Mouse (Mus musculus): Measurements from ENCODE around the gene Cnmd. TPM values are rescaled to one million over a fixed set of nuclear protein-coding genes. Genes with fewer than 3 reads are reported as not detected.
A peak's percentile ranks its signal among the peaks of the same experiment; 100 is the strongest.

The Cnmd gene
- total and polyA plus RNA-seq, 3 experiments = not detected

DNA sequence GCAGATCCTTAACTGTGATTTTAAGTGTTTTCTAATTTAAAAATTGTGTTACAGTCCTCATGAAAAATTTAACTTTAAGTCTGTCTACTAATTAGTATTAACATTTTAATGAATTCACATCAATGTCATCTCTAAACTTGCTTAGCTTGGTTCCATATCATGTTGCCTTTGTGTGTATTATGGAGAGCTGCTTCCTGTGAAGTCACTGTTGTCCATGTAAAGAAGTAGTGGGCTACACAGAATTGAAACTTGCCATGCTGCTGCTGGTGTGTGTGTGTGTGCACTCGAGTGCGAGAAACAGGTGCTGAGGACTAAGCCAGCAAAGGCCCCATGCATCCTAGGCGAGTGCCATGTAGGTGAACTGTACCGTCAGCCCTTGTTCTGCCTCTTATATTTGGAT, 54.6 kb downstream of the Cnmd start:
- Histone ChIP-seq H3K4me3 (replicated peaks in 1 of 3; ENCODE audit: low read depth in 2 of 3, low read length in 2 of 3, poor library complexity in 1 of 3) (no peak overlapping the region), H3K4me1 (ENCODE audit: control insufficient read depth in 1 of 2, insufficient read depth in 2 of 2) (peaks cover 2 to 25% of the 10 kb centered on the region in 2 experiments; a peak in 3 of 4 replicates), H3K27ac (ENCODE audit: insufficient read depth, low read depth) (0 out of 2 replicates have a peak overlapping the region, but pooled peaks have one; percentile 4), H3K36me3 (replicated peaks in 1 of 2; ENCODE audit: control insufficient read depth in 1 of 2, insufficient read depth in 1 of 2, low read length in 1 of 2) (peaks cover 44 to 80% of the 10 kb centered on the region in 2 experiments), H3K4me2 (ENCODE audit: insufficient read depth, low read depth, poor library complexity, severe bottlenecking) (no peak overlapping the region), H3K79me2 (replicated peaks; ENCODE audit: control insufficient read depth, extremely low read depth, insufficient read depth, poor library complexity, severe bottlenecking) (no peaks in the 10 kb centered on the region), H3K9ac (ENCODE audit: insufficient read depth, low read depth) (no peak overlapping the region), H3K27me3 (replicated peaks) (no peaks in the 10 kb centered on the region), H3K9me3 (replicated peaks; ENCODE audit: low read length) (no peaks in the 10 kb centered on the region)
- TF ChIP-seq EP300 (IDR thresholded peaks at IDR 0.05; ENCODE audit: low read length) = 0 out of 2 replicates have a peak, but pooled peaks have one; percentile 8
- peak; percentile 52 for TF ChIP-seq MYC (IDR thresholded peaks at IDR 0.05; ENCODE audit: low read depth, low read length)
- TF ChIP-seq MXI1 (IDR thresholded peaks at IDR 0.05; ENCODE audit: low read depth, low read length) = no peak
- dilution Hi-C loops (cut with MboI; ENCODE audit: extremely low pct_ligation_motif_present, extremely low pct_unique_long_range_greater_than_20kb, low sequenced_read_pairs) (no loop called here), in situ Hi-C loops (cut with MboI; ENCODE audit: low pct_ligation_motif_present, low pct_unique_long_range_greater_than_20kb, low sequenced_read_pairs) (loop anchor here (25.0 kb wide), 2 partner anchors 280 to 605 kb away; no protein-coding TSS in a partner anchor)
- no peak for DNase-seq (ENCODE audit: extremely low read depth)

DNA sequence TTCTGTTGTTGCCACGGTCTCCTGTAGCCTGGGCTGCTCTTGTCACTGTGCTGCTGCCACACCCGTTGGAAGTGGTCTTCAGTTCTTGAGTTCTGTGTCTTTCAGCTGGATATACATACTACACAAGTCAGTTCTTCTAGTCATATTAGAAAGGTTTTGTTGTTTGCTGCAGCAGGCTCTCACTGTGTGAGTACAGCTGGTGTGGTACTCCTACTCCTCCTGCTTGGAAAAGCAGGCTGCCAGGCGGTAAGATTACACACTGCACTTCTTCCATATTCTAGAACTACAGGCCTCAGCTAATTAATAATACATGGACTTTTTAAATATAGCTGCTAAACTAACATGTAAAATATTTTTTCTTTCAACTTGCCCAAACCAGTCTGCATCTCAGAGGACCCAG, 55.1 kb downstream of the Cnmd start:
- H3K9me3 ChIP-seq (replicated peaks; ENCODE audit: low read length) = no peaks in the 10 kb centered on the region
- H3K36me3 ChIP-seq (replicated peaks in 1 of 2; ENCODE audit: control insufficient read depth in 1 of 2, insufficient read depth in 1 of 2, low read length in 1 of 2) = peaks cover 44 to 79% of the 10 kb centered on the region in 2 experiments

DNA sequence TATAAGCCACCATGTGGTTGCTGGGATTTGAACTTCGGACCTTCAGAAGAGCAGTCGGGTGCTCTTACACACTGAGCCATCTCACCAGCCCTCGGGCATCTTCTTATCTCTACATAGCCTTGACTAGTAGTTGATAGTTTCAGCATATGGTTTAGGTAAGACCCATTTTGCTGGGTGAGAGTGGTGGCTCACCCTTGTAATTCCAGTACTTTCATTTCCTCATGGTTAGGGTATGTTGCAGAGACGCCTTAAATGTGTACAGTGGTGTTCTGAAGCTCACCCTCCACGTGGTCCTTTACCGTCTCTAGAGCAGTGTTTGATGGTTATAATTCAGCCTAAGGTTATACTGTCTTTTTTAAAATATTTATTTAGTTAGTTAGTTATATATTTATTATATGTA, 55.6 kb downstream of the Cnmd start:
- Histone ChIP-seq H3K9ac (ENCODE audit: insufficient read depth, low read depth) (no peak overlapping the region), H3K27ac (ENCODE audit: insufficient read depth, low read depth) (no peak overlapping the region), H3K36me3 (replicated peaks in 1 of 2; ENCODE audit: control insufficient read depth in 1 of 2, insufficient read depth in 1 of 2, low read length in 1 of 2) (peaks cover 45 to 81% of the 10 kb centered on the region in 2 experiments), H3K79me2 (replicated peaks; ENCODE audit: control insufficient read depth, extremely low read depth, insufficient read depth, poor library complexity, severe bottlenecking) (no peaks in the 10 kb centered on the region), H3K9me3 (replicated peaks; ENCODE audit: low read length) (no peaks in the 10 kb centered on the region), H3K4me3 (replicated peaks in 1 of 3; ENCODE audit: low read depth in 2 of 3, low read length in 2 of 3, poor library complexity in 1 of 3) (no peak overlapping the region), H3K4me2 (ENCODE audit: insufficient read depth, low read depth, poor library complexity, severe bottlenecking) (no peak overlapping the region), H3K27me3 (replicated peaks) (no peaks in the 10 kb centered on the region), H3K4me1 (ENCODE audit: control insufficient read depth in 1 of 2, insufficient read depth in 2 of 2) (peaks cover 2 to 25% of the 10 kb centered on the region in 2 experiments; a peak in 3 of 4 replicates)
- DNase-seq (ENCODE audit: extremely low read depth) = peak; percentile 74
- in situ Hi-C loops (cut with MboI; ENCODE audit: low pct_ligation_motif_present, low pct_unique_long_range_greater_than_20kb, low sequenced_read_pairs) (loop anchor here (25.0 kb wide), 2 partner anchors 281 to 606 kb away; no protein-coding TSS in a partner anchor), dilution Hi-C loops (cut with MboI; ENCODE audit: extremely low pct_ligation_motif_present, extremely low pct_unique_long_range_greater_than_20kb, low sequenced_read_pairs) (no loop called here)
- TF ChIP-seq ETS1 (conservative IDR thresholded peaks at IDR 0.05; ENCODE audit: low read depth, low read length) (peak; percentile 15; the same call in 1 of the 2 replicates), SIN3A (IDR thresholded peaks at IDR 0.05; ENCODE audit: low read length) (peak; percentile 48; the same call in 1 of the 2 replicates), USF2 (conservative IDR thresholded peaks at IDR 0.05; ENCODE audit: low read depth, low read length) (0 out of 2 replicates have a peak, but pooled peaks have one; percentile 13), E2F4 (IDR thresholded peaks at IDR 0.05; ENCODE audit: insufficient replicate concordance, low read depth, low read length) (no peak), TBP (conservative IDR thresholded peaks at IDR 0.05; ENCODE audit: low read depth, low read length) (peak; percentile 95), CHD1 (IDR thresholded peaks at IDR 0.05; ENCODE audit: low read depth, low read length) (no peak), RAD21 (IDR thresholded peaks at IDR 0.05; ENCODE audit: low read depth, low read length) (no peak), USF1 (IDR thresholded peaks at IDR 0.05; ENCODE audit: low read depth, low read length) (peak; percentile 15; the same call in 1 of the 2 replicates), MXI1 (IDR thresholded peaks at IDR 0.05; ENCODE audit: low read depth, low read length) (peak; percentile 76), CTCF (conservative IDR thresholded peaks at IDR 0.05 in 1 of 2, IDR thresholded peaks at IDR 0.05 in 1 of 2; ENCODE audit: low read depth in 2 of 2, low read length in 2 of 2) (no peak), MYC (IDR thresholded peaks at IDR 0.05; ENCODE audit: low read depth, low read length) (peak; percentile 98), PAX5 (IDR thresholded peaks at IDR 0.05; ENCODE audit: low read length) (no peak), BHLHE40 (IDR thresholded peaks at IDR 0.05; ENCODE audit: low read depth, low read length) (peak; percentile 20; the same call in 1 of the 2 replicates), JUND (conservative IDR thresholded peaks at IDR 0.05; ENCODE audit: low read depth, low read length) (peak; percentile 84), ZNF384 (IDR thresholded peaks at IDR 0.05; ENCODE audit: low read depth, low read length) (no peak), TCF12 (IDR thresholded peaks at IDR 0.05; ENCODE audit: low read depth, low read length) (no peak), POLR2A (IDR thresholded peaks at IDR 0.05; ENCODE audit: low read depth, low read length) (no peak), ZKSCAN1 (IDR thresholded peaks at IDR 0.05; ENCODE audit: borderline replicate concordance, low read depth, low read length) (no peak), ZC3H11A (IDR thresholded peaks at IDR 0.05; ENCODE audit: low read depth, low read length) (no peak)

More for the DNA sequence above, 55.1 kb downstream of the Cnmd start:
- Histone ChIP-seq H3K27ac (ENCODE audit: insufficient read depth, low read depth) (no peak overlapping the region), H3K9ac (ENCODE audit: insufficient read depth, low read depth) (no peak overlapping the region), H3K4me2 (ENCODE audit: insufficient read depth, low read depth, poor library complexity, severe bottlenecking) (no peak overlapping the region), H3K79me2 (replicated peaks; ENCODE audit: control insufficient read depth, extremely low read depth, insufficient read depth, poor library complexity, severe bottlenecking) (no peaks in the 10 kb centered on the region), H3K4me3 (replicated peaks in 1 of 3; ENCODE audit: low read depth in 2 of 3, low read length in 2 of 3, poor library complexity in 1 of 3) (no peak overlapping the region), H3K4me1 (ENCODE audit: control insufficient read depth in 1 of 2, insufficient read depth in 2 of 2) (peaks cover 2 to 25% of the 10 kb centered on the region in 2 experiments; a peak in 3 of 4 replicates), H3K27me3 (replicated peaks) (no peaks in the 10 kb centered on the region)
- in situ Hi-C loops (cut with MboI; ENCODE audit: low pct_ligation_motif_present, low pct_unique_long_range_greater_than_20kb, low sequenced_read_pairs) (loop anchor here (25.0 kb wide), 2 partner anchors 280 to 605 kb away; no protein-coding TSS in a partner anchor), dilution Hi-C loops (cut with MboI; ENCODE audit: extremely low pct_ligation_motif_present, extremely low pct_unique_long_range_greater_than_20kb, low sequenced_read_pairs) (no loop called here)
- no peak for TF ChIP-seq USF2 (conservative IDR thresholded peaks at IDR 0.05; ENCODE audit: low read depth, low read length)
- TF ChIP-seq USF1 (IDR thresholded peaks at IDR 0.05; ENCODE audit: low read depth, low read length) = no peak
- no peak for TF ChIP-seq TBP (conservative IDR thresholded peaks at IDR 0.05; ENCODE audit: low read depth, low read length)
- TF ChIP-seq MXI1 (IDR thresholded peaks at IDR 0.05; ENCODE audit: low read depth, low read length) = no peak
- no peak for TF ChIP-seq ZKSCAN1 (IDR thresholded peaks at IDR 0.05; ENCODE audit: borderline replicate concordance, low read depth, low read length)
- TF ChIP-seq MYC (IDR thresholded peaks at IDR 0.05; ENCODE audit: low read depth, low read length) = no peak
- no peak for TF ChIP-seq KAT2A (IDR thresholded peaks at IDR 0.05; ENCODE audit: insufficient replicate concordance, low read length)
- no peak for TF ChIP-seq CTCF (conservative IDR thresholded peaks at IDR 0.05 in 1 of 2, IDR thresholded peaks at IDR 0.05 in 1 of 2; ENCODE audit: low read depth in 2 of 2, low read length in 2 of 2)
- TF ChIP-seq E2F4 (IDR thresholded peaks at IDR 0.05; ENCODE audit: insufficient replicate concordance, low read depth, low read length) = no peak
- no peak for TF ChIP-seq IRF4 (IDR thresholded peaks at IDR 0.05; ENCODE audit: low read depth, low read length)
- TF ChIP-seq CHD2 (IDR thresholded peaks at IDR 0.05; ENCODE audit: low read length) = no peak
- no peak for TF ChIP-seq MEF2A (IDR thresholded peaks at IDR 0.05; ENCODE audit: borderline replicate concordance, low read depth, low read length)
- TF ChIP-seq RAD21 (IDR thresholded peaks at IDR 0.05; ENCODE audit: low read depth, low read length) = no peak
- DNase-seq (ENCODE audit: extremely low read depth) = no peak
